Mouse (Mus musculus): ENCODE measurements around the gene Afg1l.

- no peak for TF ChIP-seq POLR2A (IDR thresholded peaks at IDR 0.05; ENCODE audit: borderline replicate concordance, control insufficient read depth, low read depth, low read length)
- TF ChIP-seq CTCF (IDR thresholded peaks at IDR 0.05; ENCODE audit: control insufficient read depth, insufficient read depth, low read length): peak; percentile 73
These were observed 170.2 kb downstream of the Afg1l start for GRCm38 (mm10) chr10:42307980-42308686.
